Mouse (Mus musculus) liver, postnatal 0 days (tissue): ENCODE measurements around the gene Cd69.

Source experiments
- CTCF ChIP-seq: sonication (generic); IDR thresholded peaks from 2 replicates; pipeline ENCODE4 v1.5.1; 2016; ENCODE audit warnings: antibody characterized with exemption, low read depth
- EP300 ChIP-seq: IDR thresholded peaks from 2 replicates; pipeline ENCODE4 v1.6.1; 2016; ENCODE audit warnings: antibody characterized with exemption, low read depth, mild to moderate bottlenecking

GRCm38 (mm10) chr6:129284384-129285104, 9.3 kb upstream of the Cd69 start:
- TF ChIP-seq CTCF (no peak), EP300 (no peak)
